Mouse (Mus musculus) macrophage (primary cell): Measurements from ENCODE around the gene Iqsec1. TPM values are rescaled to one million over a fixed set of nuclear protein-coding genes. Genes with fewer than 3 reads are reported as not detected.
"Not testable (repeated sequence)": the region's sequence is repeated elsewhere in the genome, so short reads cannot be mapped to it uniquely, and the experiment has no call there.

ENCODE experiments used
- H3K27ac ChIP-seq: fragments of 350-480 bp; formaldehyde crosslinking; 2 replicates; pipeline ENCODE4 v1.9.0; 2021
- H3K36me3 ChIP-seq: fragments of 350-480 bp; formaldehyde crosslinking; 2 replicates; pipeline ENCODE4 v1.9.0; 2021; ENCODE audit errors: inconsistent target
- H3K4me3 ChIP-seq: fragments of 350-480 bp; formaldehyde crosslinking; 2 replicates; pipeline ENCODE4 v1.9.0; 2021; ENCODE audit errors: inconsistent target
- H3K79me2 ChIP-seq: fragments of 350-480 bp; formaldehyde crosslinking; 2 replicates; pipeline ENCODE4 v1.9.0; 2021; ENCODE audit errors: inconsistent target
- WGBS: methylation state at CpG from one replicate; pipeline ENCODE4 v1.1.7; 2026; ENCODE audit warnings: inconsistent platforms; ENCODE audit not compliant: missing documents; 5-methylcytosine and 5-hydroxymethylcytosine counted together
- polyA plus RNA-seq: library from polyadenylated mRNA; stranded (reverse); fragments of 250-400 nt; gene quantifications from 3 replicates; pipeline ENCODE4 v1.2.4, GENCODE M21; 2018; ENCODE audit warnings: inconsistent platforms

Iqsec1 gene
- polyA plus RNA-seq, 1 experiment from 2014 or later = 135 TPM

DNA sequence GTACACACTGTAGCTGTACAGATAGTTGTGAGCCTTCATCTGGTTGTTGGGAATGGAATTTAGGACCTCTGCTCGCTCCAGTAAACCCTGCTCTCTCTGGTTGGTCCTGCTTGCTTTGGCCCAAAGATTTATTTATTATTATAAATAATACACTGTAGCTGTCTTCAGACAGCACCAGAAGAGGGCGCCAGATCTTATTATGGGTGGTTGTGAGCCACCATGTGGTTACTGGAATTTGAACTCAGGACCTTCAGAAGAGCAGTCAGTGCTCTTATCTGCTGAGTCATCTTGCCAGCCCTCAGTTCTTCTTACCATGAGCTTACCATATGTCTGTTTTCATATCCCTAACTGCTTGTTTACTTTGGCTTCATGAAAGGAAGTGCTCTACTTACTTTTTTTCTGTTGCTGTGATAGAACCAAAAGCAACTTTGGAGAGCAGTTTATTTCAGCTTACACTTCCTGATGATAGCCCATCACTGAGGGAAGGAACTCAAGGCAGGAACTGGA lies 332.1 kb downstream of the Iqsec1 start:
- 73% methylated on average over 2 of the region's 2 CpGs for WGBS

DNA sequence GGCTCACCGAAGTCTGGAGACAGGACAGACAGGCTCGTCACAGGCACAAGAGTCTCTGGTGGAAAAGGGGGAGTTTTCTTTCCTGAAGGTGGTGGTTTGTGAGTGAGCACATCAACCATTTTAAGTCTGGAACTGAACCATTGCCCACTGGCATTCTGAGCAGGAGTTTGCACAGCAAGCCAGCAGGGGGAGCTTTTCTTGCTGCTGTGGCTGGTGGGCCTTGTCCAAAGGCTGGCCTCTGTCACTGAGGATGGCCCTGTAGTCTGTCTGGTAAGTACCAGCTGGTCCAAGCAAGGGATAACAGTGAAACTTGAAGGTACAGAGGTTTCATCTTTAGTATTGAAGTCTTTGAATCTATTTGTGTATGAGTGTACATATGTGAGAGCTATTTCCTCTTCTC lies 334.7 kb downstream of the Iqsec1 start:
- Histone ChIP-seq H3K36me3 (no peaks in the 10 kb centered on the region), H3K79me2 (no peaks in the 10 kb centered on the region), H3K27ac (no peak overlapping the region), H3K4me3 (no peak overlapping the region)
- 54% methylated on average over 2 of the region's 2 CpGs for WGBS

More for the DNA sequence above, 332.1 kb downstream of the Iqsec1 start:
- not testable (repeated sequence) for H3K4me3 ChIP-seq, H3K27ac ChIP-seq, H3K79me2 ChIP-seq, H3K36me3 ChIP-seq

DNA sequence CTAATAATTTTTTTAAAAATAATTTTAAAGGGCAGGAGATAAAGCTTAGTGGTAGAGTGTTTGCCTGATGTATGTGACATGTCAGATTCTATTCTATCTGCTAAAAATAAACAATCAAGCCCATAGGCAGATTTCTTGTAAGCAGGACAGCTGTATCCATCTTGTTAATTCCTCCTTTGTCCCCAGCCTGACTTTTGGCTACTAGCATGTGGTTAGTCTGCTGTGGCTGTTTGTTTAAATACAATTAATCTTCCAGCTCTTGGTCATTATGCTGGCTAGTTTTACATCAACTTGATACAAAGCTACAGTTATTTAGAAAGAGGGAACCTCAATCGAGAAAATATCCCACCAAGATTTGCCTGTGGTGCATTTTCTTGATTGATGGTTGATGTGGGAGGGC lies 337.9 kb downstream of the Iqsec1 start:
- H3K27ac ChIP-seq = no peak overlapping the region
- H3K79me2 ChIP-seq = no peaks in the 10 kb centered on the region
- WGBS = 17% methylated on average over 1 of the region's 1 CpGs
- H3K4me3 ChIP-seq = no peak overlapping the region
- no peaks in the 10 kb centered on the region for H3K36me3 ChIP-seq

DNA sequence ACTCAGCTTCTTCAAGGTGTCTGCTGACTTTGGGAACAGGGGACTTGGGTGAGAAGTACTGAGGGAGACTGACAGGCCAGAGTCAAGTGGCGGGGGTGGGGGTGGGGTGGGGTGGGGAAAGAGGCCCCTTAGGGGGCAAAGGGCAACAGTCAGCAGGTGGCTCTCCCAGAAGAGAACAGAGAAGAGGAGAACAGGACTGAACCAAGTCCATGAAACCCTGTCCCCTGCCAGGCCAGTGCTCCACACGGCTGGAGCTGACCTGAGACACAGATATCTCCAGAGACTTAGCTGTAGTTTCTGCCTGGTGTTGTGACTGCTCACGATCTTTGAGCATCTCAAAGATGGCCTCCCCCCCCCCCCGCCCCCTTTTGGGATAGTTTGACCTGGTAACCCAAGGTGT lies 339.2 kb downstream of the Iqsec1 start:
- Histone ChIP-seq H3K4me3 (no peak overlapping the region), H3K27ac (no peak overlapping the region), H3K36me3 (no peaks in the 10 kb centered on the region), H3K79me2 (no peaks in the 10 kb centered on the region)
- WGBS = 89% methylated on average over 3 of the region's 4 CpGs

DNA sequence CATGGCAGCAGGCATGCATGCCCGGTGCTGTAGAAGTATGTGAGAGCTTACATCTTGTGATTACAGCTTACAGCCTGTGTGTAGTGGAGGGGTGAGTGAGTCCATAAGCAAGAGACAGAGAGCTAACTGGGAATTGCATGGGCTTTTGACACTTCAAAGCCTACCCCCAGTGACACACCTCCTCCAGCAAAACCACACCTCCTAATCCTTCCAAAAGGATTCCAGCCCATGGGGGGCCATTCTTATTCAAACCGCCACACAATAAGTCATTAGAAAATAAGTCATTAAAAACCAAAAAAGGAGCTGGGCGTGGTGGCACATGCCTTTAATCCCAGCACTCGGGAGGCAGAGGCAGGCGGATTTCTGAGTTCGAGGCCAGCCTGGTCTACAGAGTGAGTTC lies 340.1 kb downstream of the Iqsec1 start:
- Histone ChIP-seq H3K27ac (no peak overlapping the region), H3K4me3 (no peak overlapping the region), H3K36me3 (no peaks in the 10 kb centered on the region), H3K79me2 (no peaks in the 10 kb centered on the region)
- WGBS = 100% methylated on average over 2 of the region's 6 CpGs

DNA sequence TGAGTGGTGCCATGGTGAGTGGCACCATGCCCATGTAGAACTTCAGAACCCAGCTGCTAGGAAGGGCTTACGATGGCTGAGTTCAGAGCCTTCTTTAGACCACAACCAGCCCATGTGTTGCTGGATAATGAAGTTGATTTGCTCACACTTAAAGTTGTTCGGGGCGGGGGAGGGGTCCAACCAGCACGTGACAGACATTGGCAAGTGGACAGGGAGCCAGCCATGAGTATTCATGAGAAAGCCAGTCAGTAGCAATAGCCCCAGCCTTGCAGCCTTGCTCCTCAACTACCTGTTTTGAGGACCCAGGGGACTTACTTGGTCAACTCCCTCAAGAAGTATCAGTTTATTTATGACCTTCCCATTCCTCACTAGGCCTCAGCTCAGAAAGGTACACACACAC lies 343.5 kb downstream of the Iqsec1 start:
- H3K27ac ChIP-seq = no peak overlapping the region
- H3K4me3 ChIP-seq = no peak overlapping the region
- H3K79me2 ChIP-seq = no peaks in the 10 kb centered on the region
- 90% methylated on average over 4 of the region's 4 CpGs for WGBS
- H3K36me3 ChIP-seq = no peaks in the 10 kb centered on the region

DNA sequence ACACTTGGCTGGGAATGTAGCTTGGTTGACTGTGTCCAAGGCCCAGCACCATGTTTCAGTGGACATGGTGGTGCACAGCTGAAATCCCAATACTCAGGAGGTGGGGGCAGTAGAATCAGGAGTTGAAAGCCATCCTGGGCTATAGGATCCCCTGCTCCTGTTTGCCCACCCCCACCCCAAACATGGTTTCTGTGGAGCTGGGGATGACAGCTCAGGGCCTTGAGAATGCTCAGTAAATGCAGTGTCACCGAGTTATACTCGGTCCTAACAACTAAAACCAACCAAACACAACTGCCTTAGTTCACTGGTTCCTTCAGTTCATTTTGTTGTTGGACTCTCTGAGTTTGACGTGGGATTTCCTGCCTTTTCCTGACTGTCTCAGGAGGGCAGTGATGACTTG lies 345.4 kb downstream of the Iqsec1 start:
- WGBS = 92% methylated on average over 3 of the region's 3 CpGs
- Histone ChIP-seq H3K4me3 (no peak overlapping the region), H3K27ac (no peak overlapping the region), H3K79me2 (no peaks in the 10 kb centered on the region), H3K36me3 (no peaks in the 10 kb centered on the region)

DNA sequence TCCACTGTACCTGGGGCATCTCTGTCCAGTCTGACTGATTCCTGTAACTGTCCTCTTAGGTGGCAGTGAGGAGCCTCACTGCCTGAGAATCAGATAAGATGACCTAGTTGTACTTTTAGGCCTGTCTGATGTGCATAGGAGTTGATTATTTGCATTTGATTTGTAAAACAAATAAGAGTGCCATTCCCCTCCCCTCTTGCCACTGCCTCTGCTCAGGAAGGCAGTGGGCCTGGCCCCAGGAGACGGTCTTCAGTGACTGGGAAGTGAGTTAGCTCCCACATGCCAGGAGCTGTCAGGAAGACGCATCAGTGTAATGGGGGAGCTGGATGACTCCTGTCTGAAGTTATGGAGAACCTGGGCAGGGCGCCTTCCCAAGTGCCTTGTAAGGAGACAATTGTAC lies 352.9 kb downstream of the Iqsec1 start:
- H3K4me3 ChIP-seq = no peak overlapping the region
- H3K27ac ChIP-seq = no peak overlapping the region
- H3K36me3 ChIP-seq = no peaks in the 10 kb centered on the region
- H3K79me2 ChIP-seq = no peaks in the 10 kb centered on the region
- WGBS = 92% methylated on average over 3 of the region's 3 CpGs

DNA sequence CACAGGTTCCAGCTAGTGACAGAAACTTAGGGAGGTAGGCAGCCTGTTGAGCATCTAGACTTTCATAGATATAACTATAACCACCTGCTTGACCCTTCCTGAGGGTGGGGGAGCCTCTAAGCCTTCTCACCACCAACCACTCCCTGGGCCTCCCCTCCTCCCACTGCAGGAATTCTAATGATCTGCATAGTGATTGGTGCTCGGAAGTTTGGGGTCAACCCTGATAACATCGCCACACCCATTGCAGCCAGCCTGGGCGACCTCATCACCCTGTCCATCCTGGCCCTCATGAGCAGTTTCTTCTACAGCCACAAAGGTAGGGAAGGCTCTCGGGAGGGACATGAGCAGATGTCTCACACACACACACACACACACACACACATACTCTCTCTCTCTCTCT lies 353.4 kb downstream of the Iqsec1 start:
- Histone ChIP-seq H3K79me2 (no peaks in the 10 kb centered on the region), H3K27ac (no peak overlapping the region), H3K36me3 (no peaks in the 10 kb centered on the region), H3K4me3 (no peak overlapping the region)
- 92% methylated on average over 4 of the region's 4 CpGs for WGBS

DNA sequence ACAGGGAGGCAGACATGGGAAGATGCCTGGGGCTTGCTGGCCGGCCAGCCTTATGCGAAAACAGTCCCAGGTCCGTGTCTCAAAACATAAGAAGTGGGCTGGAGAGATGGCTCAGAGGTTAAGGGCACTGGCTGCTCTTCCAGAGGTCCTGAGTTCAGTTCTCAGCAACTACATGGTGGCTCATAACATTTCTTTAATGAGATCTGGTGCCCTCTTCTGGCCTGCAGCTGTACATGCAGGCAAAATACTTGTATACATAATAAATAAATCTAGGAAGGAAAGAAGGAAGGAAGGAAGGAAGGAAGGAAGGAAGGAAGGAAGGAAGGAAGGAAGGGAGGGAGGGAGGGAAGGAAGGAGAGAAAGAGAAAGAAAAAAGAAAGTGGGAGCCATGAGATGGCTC lies 356.0 kb downstream of the Iqsec1 start:
- not testable (repeated sequence) for H3K79me2 ChIP-seq, H3K4me3 ChIP-seq, H3K36me3 ChIP-seq, H3K27ac ChIP-seq
- WGBS = 100% methylated on average over 2 of the region's 3 CpGs

DNA sequence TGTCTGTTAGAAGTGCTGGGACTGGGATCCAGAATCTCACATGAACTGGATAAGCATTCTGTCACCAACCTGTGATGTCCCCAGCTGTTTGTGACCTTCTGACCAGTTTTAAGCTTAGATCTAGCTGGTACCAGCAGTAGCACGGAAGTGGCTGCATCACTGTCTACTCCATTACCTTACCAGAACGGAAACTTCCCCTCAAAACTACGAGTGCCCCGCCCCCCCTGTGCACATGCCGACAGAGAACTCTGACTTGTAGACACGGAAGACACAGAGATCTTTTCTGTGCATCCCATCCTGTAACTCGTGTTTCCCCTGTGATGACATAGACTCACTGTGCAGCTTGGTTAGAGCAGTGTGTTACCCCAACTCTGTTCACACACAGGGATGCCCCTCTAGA lies 358.1 kb downstream of the Iqsec1 start:
- WGBS = 75% methylated on average over 7 of the region's 7 CpGs
- no peak overlapping the region for H3K27ac ChIP-seq
- no peak overlapping the region for H3K4me3 ChIP-seq
- H3K36me3 ChIP-seq = no peaks in the 10 kb centered on the region
- no peaks in the 10 kb centered on the region for H3K79me2 ChIP-seq

DNA sequence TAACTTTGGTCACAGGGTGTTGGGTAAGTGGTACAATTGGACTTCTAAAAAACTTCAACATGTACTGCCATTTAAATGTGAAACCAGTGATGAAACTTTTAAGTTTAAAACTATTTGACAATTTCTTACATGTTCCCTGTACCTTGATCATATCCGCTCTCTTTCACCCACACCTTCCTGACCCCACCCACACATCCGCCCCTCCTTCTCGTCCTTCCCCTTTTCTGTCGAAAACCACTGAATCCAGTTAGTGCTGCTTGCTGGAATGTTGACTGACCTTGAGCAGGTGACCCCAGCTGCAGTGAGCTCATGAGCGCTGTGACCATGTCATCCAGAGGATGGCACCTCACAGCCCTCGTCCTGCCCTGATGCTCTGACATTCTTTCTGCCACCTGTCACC lies 359.0 kb downstream of the Iqsec1 start:
- Histone ChIP-seq H3K27ac (no peak overlapping the region), H3K79me2 (no peaks in the 10 kb centered on the region), H3K4me3 (no peak overlapping the region), H3K36me3 (no peaks in the 10 kb centered on the region)
- whole genome bisulfite sequencing = 29% methylated on average over 6 of the region's 6 CpGs

DNA sequence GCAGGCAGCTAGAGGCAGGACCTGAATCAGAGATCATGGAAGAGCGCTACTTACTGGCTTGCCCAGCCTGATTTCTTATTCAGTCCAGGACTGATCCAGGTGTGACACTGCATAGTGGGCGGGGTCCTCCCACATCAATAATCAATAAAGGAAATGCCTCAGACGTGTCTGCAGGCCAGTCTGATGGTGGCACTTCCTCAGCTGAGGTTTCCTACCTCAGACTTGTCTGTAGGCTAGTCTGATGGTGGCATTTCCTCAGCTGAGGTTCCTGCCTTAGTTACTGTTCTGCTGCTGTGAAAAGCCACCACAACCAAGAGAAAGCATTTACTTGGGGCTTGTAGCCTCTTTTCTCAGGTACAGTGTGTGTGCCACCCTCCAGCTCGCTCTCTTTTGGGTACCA lies 360.9 kb downstream of the Iqsec1 start:
- H3K27ac ChIP-seq = no peak overlapping the region
- no peaks in the 10 kb centered on the region for H3K36me3 ChIP-seq
- 86% methylated on average over 4 of the region's 4 CpGs for WGBS
- no peak overlapping the region for H3K4me3 ChIP-seq
- H3K79me2 ChIP-seq = no peaks in the 10 kb centered on the region

DNA sequence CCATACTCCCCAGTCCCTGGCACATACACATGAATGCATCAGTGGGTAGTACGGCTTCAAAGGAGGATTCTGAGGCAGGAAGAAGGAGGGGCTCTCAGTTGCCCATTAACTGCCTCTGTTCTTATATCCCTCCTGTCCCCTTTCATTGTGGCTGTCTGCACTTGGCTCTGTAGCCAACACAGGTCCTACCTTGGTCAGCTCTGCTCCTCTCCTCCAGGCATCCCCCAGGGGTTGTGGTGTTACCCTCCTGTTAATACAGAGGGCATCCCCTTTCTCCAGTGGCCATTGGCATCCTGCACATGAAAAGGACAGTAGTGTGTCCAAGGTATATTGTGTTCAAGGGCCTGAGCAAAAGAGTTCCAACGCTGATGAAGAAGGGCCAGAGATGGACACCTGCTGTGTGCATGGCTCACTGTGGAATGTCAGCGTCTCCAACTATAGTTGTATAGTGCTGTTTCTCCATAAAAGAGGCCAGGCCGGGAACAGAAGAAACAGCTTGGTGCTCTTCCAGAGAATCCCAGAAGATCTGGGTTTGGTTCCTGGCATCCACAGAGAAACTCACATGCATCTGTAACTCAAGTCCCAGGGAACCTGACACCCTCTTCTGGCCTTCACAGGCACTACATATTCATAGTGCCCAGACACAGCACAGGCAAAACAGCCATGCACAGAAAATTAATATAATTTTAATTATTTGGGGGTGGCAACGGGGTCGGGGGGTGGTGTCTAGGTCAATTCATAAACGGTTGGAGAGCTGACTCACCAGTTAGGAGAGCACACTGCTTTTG lies 363.1 kb downstream of the Iqsec1 start:
- H3K27ac ChIP-seq = no peak overlapping the region
- H3K79me2 ChIP-seq = no peaks in the 10 kb centered on the region
- 91% methylated on average over 7 of the region's 7 CpGs for WGBS
- H3K36me3 ChIP-seq = no peaks in the 10 kb centered on the region
- no peak overlapping the region for H3K4me3 ChIP-seq

DNA sequence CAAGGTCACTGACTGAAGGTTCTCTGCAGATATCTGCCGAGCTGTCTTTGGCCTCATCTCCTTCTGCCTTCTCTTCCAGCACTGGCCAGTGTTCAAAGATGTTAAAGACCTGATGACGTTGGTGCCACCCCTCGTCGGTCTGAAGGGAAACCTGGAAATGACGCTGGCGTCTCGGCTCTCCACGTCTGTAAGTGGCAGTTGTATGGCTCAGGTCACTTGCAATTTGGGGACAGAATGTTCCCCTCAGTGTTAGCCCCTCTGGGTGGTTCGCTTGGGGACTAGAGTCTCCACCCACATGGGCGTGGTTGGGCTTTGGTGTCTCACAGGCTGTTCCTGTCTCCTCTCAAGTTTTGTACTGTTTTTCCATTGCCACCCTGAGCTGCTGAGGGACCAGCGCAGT lies 363.8 kb downstream of the Iqsec1 start:
- H3K36me3 ChIP-seq = no peaks in the 10 kb centered on the region
- WGBS = 66% methylated on average over 8 of the region's 11 CpGs
- no peaks in the 10 kb centered on the region for H3K79me2 ChIP-seq
- H3K4me3 ChIP-seq = no peak overlapping the region
- H3K27ac ChIP-seq = no peak overlapping the region

DNA sequence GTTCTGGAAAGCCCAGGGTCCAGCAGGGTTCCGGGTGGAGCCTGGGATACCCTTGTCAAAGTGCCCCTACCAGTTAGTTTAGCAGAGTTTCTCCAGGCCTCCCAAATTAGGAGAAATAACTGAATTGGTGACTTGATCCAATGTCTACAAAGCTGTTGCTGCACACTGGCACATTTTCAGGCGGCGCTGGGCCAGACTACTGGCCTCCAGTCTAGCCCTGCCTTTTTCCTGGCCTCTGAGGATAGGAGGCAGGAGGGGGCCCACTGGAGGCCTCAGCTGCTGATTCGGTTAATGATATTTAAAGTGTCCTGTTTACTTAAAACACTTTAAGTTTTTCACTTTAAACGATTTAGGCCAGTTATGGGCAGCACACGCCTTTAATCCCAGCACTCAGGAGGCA lies 364.3 kb downstream of the Iqsec1 start:
- no peak overlapping the region for H3K4me3 ChIP-seq
- H3K27ac ChIP-seq = no peak overlapping the region
- 79% methylated on average over 6 of the region's 6 CpGs for WGBS
- no peaks in the 10 kb centered on the region for H3K79me2 ChIP-seq
- no peaks in the 10 kb centered on the region for H3K36me3 ChIP-seq
